Mouse (Mus musculus): ENCODE data around the gene Vipr1.
"Not testable (repeated sequence)": the region's sequence is repeated elsewhere in the genome, so short reads cannot be mapped to it uniquely, and the experiment has no call there.

Vipr1 gene

GRCm38 (mm10) chr9:121642401-121643181, at the start of gene Vipr1:
Gene Vipr1, plus strand, starts transcription at chr9:121642716.
- DNase-seq (ENCODE audit: low spot score), result peak; percentile 79

DNA sequence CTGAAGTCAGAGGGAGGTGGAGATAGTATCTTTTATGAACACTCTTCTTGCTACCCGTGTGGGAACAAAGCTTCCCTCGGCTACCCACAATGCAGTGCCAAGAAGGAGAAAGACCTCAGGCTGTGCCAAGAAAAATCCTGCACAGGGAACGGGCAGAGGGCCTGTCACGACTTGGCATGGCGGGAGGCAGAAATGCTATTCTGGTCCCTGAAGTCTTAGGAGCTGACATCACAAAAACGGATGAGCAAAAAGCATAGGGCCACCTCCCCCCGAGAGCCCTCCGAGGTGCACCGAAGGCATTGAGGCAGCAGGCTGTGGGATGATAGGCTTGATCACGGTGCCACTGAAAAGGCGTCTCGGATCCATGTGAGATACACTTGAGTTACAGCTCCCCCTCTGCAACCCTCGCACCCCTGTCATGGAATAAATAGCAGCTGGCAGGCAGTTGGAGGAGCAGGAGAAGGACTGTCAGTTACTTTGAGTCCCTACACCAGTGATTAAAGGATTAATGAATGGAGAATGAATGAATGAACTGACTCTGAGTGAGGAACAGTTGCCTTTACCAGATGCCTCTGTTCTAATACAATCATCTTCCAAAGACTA, 49.5 kb upstream of the Vipr1 start:
- DNase-seq (ENCODE audit: low spot score), result no peak

DNA sequence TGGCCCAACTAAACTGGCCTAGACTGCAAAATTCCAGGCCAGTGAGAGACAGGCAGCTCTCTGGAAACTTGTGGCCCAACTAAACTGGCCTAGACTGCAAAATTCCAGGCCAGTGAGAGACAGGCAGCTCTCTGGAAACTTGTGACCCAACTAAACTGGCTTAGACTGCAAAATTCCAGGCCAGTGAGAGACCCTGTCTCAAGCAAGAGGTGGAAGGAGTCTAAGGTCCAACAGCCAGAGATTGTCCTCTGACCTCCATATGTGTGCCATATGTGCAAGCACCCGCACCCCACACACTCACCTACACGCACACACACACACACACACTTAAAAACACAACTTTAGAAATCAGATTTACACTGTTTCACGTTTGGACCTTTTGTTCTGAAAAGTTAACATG, 48.7 kb upstream of the Vipr1 start:
- DNase-seq (ENCODE audit: low spot score), result not testable (repeated sequence)

DNA sequence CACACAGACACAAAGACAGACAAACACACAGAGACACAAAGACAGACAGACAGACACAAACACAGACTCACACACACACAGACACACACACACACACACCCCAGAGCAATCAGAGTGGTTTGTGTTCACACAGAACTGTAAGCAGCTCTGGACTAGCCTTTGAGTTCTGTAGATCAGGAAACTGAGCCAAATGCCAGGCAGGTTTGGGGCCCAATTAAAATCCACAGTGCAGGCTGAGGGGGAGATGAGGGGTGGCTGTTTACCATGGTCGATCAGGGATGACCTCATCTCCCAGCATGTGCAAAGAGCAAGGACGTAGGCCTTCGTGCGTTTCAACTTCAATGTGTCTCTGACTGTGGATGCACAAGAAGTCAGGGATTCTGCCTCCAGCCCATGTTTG, 47.7 kb upstream of the Vipr1 start:
- no peak for DNase-seq (ENCODE audit: low spot score)

GRCm38 (mm10) chr9:121598106-121598505, 44.4 kb upstream of the Vipr1 start:
- DNase-seq (ENCODE audit: low spot score), result no peak

DNA sequence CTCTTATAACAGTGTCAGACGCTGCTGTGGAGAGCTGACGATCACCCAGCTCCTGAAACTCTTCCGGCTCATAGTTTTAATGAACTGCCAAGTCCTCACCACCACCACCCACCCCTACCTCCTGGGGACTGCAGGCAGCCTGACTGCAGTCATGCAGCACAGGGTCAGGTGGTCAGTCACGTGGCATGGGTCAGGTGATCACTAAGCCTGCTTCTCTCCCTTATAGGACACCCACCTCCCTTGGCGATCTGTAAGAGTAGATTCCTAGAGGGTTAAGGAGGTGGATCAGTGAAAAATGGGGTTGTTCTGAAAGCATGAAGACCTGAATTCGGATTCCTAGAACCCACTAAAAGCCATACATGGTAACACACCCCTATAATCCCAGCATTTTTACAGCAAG, 43.0 kb upstream of the Vipr1 start:
- no peak for DNase-seq (ENCODE audit: low spot score)

DNA sequence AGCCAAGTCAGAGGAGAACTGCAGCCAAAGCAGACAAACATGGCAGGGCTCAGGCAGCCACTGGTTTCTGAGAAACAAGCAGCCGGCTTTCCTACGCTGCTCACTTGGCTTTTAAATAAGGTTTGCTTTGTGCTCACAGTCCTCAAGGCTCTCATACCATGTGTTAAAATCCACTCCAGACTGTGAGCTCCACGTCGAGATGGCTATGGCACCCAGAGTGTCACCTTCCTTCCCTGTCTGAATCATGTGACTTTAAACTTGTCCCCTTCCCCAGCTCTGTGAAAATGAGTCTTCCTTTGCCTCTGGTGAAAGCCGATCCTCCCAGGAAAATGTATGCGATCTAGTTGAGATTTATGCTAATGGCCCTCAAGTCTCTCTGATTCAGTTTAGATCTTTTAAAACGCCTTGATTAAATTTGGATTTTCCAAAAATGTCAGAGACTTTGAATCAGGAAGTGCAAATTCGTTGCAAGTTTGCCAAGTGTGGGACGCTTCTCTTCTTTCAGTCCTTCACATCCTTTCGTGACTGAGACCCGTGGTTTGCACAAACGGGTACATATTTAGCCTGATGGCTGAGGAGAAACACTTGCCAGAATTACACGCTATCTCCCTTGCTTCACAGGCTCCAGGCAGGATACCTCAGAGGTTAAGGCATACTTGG, 42.2 kb upstream of the Vipr1 start:
- DNase-seq (ENCODE audit: low spot score), result no peak

DNA sequence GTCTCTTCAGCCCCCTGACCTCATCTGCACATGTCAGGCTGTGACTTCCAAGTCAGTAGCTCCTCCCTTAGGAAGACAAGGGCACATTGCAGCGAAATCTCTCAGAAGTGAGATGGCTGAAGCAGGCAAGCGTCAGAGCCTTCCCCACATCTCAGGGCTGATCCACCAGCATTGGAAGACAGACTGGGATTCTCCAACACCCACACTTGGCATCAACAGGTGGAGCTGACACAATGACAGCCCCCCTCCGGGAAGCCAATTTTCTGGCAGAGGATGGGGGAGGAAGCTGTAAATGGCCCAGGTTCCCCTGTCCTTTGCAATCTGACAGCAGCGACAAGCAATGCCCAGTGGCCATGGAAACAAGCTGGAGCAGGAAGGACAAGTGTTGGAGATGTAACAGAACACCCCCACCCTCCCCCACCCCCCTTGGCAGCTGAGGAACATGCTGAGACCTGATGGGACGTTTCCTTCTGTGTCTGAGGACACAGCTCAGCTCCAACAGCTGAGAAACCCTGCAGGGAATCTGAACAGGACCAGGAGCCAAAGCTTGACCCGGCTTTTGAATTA, 41.6 kb upstream of the Vipr1 start:
- DNase-seq (ENCODE audit: low spot score), result peak; percentile 48

GRCm38 (mm10) chr9:121602381-121602780, 40.1 kb upstream of the Vipr1 start:
- DNase-seq (ENCODE audit: low spot score), result no peak

DNA sequence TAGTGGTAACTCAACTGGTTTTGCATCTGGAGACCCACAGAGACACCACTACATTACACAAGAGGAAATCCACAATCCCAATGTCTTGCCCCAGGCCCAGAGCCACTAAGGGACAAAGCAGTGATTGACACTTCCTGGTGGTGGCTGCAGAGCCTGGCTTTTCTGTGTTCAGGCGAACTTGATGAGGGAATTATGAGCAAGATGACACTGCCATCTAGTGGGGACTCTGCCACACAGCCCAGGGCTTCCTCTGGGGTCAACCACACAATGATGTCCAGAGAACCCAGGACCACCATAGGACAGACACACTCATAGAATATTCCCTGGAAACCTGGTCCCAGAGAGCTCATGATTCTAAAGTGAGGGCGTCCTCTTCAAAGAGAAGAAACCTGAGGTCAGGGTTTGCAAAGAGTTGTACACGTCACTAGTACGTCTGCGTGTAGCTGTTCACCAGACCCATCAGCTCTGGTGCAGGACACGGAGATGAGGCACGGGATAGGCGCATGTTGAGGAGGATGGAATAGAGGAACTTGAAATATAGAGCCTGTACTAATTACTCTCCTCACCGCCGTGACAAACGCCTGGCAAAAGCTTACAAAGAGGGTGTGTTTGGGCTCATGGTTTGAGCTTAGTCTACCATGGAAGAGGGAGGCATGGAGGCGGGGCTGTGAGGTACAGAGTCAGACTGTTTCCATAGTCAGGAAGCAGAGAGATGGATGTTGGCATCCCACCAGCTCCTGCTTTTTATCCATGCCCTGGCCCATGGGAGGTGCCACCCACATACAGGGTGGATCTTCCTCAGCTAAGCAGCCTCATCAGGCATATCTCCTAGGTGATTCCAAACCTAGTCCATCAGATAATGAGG, 36.9 kb upstream of the Vipr1 start:
- DNase-seq (ENCODE audit: low spot score), result peak; percentile 88

DNA sequence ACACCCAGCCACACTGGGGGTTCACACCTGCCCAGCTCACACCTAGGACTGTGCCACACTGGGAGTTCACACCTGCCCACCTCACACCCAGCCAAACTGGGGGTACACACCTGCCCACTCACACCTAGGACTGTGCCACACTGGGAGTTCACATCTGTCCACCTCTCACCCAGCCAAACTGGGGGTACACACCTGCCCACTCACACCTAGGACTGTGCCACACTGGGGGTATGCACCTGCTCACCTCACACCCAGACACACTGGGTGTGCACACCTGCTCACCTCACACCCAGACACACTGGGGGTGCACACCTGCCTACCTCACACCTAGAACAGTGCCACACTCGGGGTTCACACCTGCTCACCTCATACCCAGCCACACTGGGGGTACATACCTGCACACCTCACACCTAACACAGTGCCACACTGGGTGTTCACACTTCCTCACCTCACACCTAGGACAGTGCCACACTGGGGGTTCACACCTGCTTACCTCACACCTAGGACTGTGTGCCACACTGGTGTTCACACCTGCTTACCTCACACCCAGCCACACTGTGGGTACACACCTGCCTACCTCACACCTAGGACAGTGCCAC, 35.9 kb upstream of the Vipr1 start:
- DNase-seq (ENCODE audit: low spot score), result no peak

DNA sequence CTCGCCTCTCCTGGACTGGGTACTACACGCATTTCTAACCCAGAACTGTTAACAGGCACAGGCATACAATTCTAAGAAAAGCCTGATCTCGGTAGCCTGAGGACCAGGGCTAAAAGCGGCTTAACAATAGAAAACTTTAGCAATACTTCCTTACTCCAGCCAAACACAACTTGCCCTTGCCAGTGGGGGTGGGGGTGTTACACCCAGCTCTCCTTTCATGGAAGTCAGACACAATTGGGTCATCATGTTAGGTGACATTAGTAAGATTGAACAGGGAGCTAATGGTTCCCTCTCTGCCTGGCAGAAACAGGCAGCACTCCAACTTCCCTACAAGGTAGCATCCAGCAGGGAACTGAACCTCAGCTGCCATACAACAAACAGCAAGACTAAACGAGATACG, 33.1 kb upstream of the Vipr1 start:
- DNase-seq (ENCODE audit: low spot score), result no peak

- DNase-seq (ENCODE audit: low spot score), result no peak
Measured at GRCm38 (mm10) chr9:121613192-121613591, 29.3 kb upstream of the Vipr1 start.

GRCm38 (mm10) chr9:121614241-121614757, 28.2 kb upstream of the Vipr1 start:
- DNase-seq (ENCODE audit: low spot score), result no peak

GRCm38 (mm10) chr9:121616471-121616870, 26.0 kb upstream of the Vipr1 start:
- DNase-seq (ENCODE audit: low spot score), result no peak

- DNase-seq (ENCODE audit: low spot score), result no peak
Measured at GRCm38 (mm10) chr9:121619441-121619840, 23.1 kb upstream of the Vipr1 start.

DNA sequence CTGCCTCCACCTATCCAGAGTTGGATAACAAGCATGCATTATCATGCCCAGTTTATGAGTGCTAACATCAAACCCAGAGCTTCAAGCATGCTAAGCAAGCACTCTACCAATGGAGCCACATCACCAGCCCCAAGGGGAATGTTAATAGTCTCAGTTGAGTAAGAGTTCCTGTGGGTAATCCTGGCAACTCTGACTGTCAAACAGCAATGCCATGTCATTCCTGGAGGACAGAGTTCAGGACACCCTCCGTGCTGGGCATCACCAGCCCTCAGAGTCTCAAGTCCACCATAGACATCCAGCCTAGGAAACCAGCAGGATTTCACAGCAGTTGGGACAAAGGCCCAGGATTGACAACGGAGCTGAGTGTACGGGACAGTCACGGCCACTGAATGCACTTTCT, 19.3 kb upstream of the Vipr1 start:
- DNase-seq (ENCODE audit: low spot score), result no peak

DNA sequence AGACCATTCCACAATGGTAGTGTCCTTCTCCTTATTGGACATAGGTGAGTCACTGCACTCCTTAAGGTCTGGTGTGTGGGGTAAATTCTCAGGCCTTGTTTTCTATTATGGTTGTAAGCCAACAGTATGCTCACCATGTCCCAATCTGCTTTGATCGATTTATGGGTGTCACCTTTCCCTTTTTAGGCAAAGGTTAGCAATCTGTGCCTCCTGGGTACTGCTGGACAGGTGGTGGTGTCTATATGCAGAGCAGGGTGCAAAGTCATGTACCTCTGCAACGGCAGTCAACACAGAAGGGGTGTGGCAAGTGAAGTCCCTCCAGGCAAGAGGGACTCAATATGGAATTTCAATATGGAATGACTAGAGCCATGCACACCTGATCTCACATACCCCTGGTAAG, 17.6 kb upstream of the Vipr1 start:
- DNase-seq (ENCODE audit: low spot score), result no peak

DNA sequence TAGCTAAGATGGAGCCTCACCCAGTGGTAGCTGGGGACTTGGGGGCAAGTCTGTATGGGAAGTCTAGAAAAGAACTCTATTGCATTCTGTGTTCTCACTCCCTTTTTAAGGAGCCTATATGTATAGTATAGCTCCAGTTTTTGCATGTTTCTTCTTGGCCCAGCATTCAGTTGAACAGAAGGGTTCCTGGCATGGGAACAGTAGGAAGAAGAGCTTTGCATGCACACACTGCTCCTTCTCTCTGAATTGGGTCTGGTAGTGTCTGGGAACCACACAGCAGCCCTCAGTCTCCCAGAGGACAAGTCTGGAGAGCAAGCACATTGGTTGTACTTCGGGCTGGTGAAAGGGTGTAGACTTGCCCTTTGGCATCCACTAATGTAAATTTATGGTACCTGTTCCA, 11.9 kb upstream of the Vipr1 start:
- no peak for DNase-seq (ENCODE audit: low spot score)

- DNase-seq (ENCODE audit: low spot score), result no peak
Measured at GRCm38 (mm10) chr9:121631946-121632345, 10.6 kb upstream of the Vipr1 start.

- no peak for DNase-seq (ENCODE audit: low spot score)
Measured at GRCm38 (mm10) chr9:121632891-121633290, 9.6 kb upstream of the Vipr1 start.

Measured in layer of hippocampus, adult 11-12 months (tissue).